Mouse (Mus musculus) testis, adult 2 months (tissue): ENCODE results near the gene Plscr2. TPM values are rescaled to one million over a fixed set of nuclear protein-coding genes. Genes with fewer than 3 reads are reported as not detected.

Experiments used
- H3K27ac ChIP-seq: fragments of 200-500 bp; 2 replicates; pipeline ENCODE4 v1.5.1; 2012; ENCODE audit warnings: low read depth, low read length; ENCODE audit not compliant: control insufficient read depth, insufficient read depth
- H3K27me3 ChIP-seq: fragments of 200-500 bp; 2 replicates; pipeline ENCODE4 v1.6.1; 2012; ENCODE audit warnings: mild to moderate bottlenecking, low read length, moderate library complexity; ENCODE audit not compliant: control insufficient read depth, insufficient read depth
- H3K36me3 ChIP-seq: fragments of 200-500 bp; 2 replicates; pipeline ENCODE4 v1.6.1; 2012; ENCODE audit warnings: mild to moderate bottlenecking, low read length; ENCODE audit not compliant: control insufficient read depth, insufficient read depth
- H3K4me1 ChIP-seq: fragments of 200-500 bp; 2 replicates; pipeline ENCODE4 v1.6.1; 2012; ENCODE audit warnings: low read length; ENCODE audit not compliant: control insufficient read depth, insufficient read depth
- H3K4me3 ChIP-seq: fragments of 200-500 bp; 2 replicates; pipeline ENCODE4 v1.5.1; 2012; ENCODE audit warnings: low read depth, mild to moderate bottlenecking, low read length, moderate library complexity, mixed read lengths; ENCODE audit not compliant: control insufficient read depth
- CTCF ChIP-seq: fragments of 200-500 bp; IDR thresholded peaks from 2 replicates; pipeline ENCODE4 v1.5.1; 2012; ENCODE audit warnings: low read depth, mild to moderate bottlenecking, inconsistent platforms, low read length, moderate library complexity; ENCODE audit not compliant: control insufficient read depth, insufficient read depth, insufficient replicate concordance
- POLR2A ChIP-seq: fragments of 200-500 bp; IDR thresholded peaks from 2 replicates; pipeline ENCODE4 v1.6.1; 2012; ENCODE audit warnings: low read depth, mild to moderate bottlenecking, inconsistent platforms, low read length, moderate library complexity; ENCODE audit not compliant: control insufficient read depth
- polyA plus RNA-seq: library from polyadenylated mRNA; depleted of rRNA; stranded (reverse); fragments of >200 nt; gene quantifications from 2 replicates; pipeline ENCODE4 v1.2.3, GENCODE M21; 2012

The Plscr2 gene
- polyA plus RNA-seq, 1 experiment: 0.88 TPM

GRCm38 (mm10) chr9:92266558-92267171 is 8.7 kb upstream of the Plscr2 start:
- no peak overlapping the region for H3K27ac ChIP-seq
- no peaks in the 10 kb centered on the region for H3K36me3 ChIP-seq
- no peaks in the 10 kb centered on the region for H3K4me1 ChIP-seq
- H3K27me3 ChIP-seq: no peaks in the 10 kb centered on the region
- H3K4me3 ChIP-seq: no peak overlapping the region
- TF ChIP-seq CTCF (no peak), POLR2A (no peak)

- TF ChIP-seq POLR2A (no peak), CTCF (no peak)
- Histone ChIP-seq H3K27me3 (no peaks in the 10 kb centered on the region), H3K27ac (no peak overlapping the region), H3K4me3 (no peak overlapping the region), H3K4me1 (no peaks in the 10 kb centered on the region), H3K36me3 (no peaks in the 10 kb centered on the region)
Observed at GRCm38 (mm10) chr9:92267732-92268131, 7.7 kb upstream of the Plscr2 start.

- no peak for TF ChIP-seq CTCF
- TF ChIP-seq POLR2A: no peak
- Histone ChIP-seq H3K27ac (no peak overlapping the region), H3K4me1 (no peaks in the 10 kb centered on the region), H3K27me3 (no peaks in the 10 kb centered on the region), H3K4me3 (no peak overlapping the region), H3K36me3 (no peaks in the 10 kb centered on the region)
Observed at GRCm38 (mm10) chr9:92269829-92270404, 5.5 kb upstream of the Plscr2 start.

- Histone ChIP-seq H3K27ac (no peak overlapping the region), H3K4me1 (no peaks in the 10 kb centered on the region), H3K36me3 (no peaks in the 10 kb centered on the region), H3K27me3 (no peaks in the 10 kb centered on the region), H3K4me3 (no peak overlapping the region)
- TF ChIP-seq CTCF: no peak
- no peak for TF ChIP-seq POLR2A
Observed at GRCm38 (mm10) chr9:92270927-92271326, 4.5 kb upstream of the Plscr2 start.

GRCm38 (mm10) chr9:92272650-92273049 is 2.8 kb upstream of the Plscr2 start:
- H3K4me3 ChIP-seq: no peak overlapping the region
- H3K27me3 ChIP-seq: no peaks in the 10 kb centered on the region
- no peaks in the 10 kb centered on the region for H3K36me3 ChIP-seq
- no peaks in the 10 kb centered on the region for H3K4me1 ChIP-seq
- H3K27ac ChIP-seq: no peak overlapping the region
- TF ChIP-seq POLR2A (no peak), CTCF (no peak)

GRCm38 (mm10) chr9:92273271-92273670 is 2.1 kb upstream of the Plscr2 start:
- Histone ChIP-seq H3K36me3 (no peaks in the 10 kb centered on the region), H3K27ac (no peak overlapping the region), H3K4me3 (no peak overlapping the region), H3K4me1 (no peaks in the 10 kb centered on the region), H3K27me3 (no peaks in the 10 kb centered on the region)
- TF ChIP-seq CTCF: no peak
- TF ChIP-seq POLR2A: no peak

GRCm38 (mm10) chr9:92273956-92274762 is 1.2 kb upstream of the Plscr2 start:
- no peaks in the 10 kb centered on the region for H3K27me3 ChIP-seq
- H3K4me1 ChIP-seq: no peaks in the 10 kb centered on the region
- no peaks in the 10 kb centered on the region for H3K36me3 ChIP-seq
- TF ChIP-seq CTCF: no peak
- H3K4me3 ChIP-seq: no peak overlapping the region
- no peak overlapping the region for H3K27ac ChIP-seq
